11 mouse cellular contexts compared by ENCODE assay signal in genomic region chr6:87384761-87385160, GRCm38 (mm10). TPM values are rescaled to one million over a fixed set of nuclear protein-coding genes. Genes with fewer than 3 reads are reported as not detected.
A peak's percentile ranks its signal among the peaks of the same experiment; 100 is the strongest.
DNase-seq lines count a peak whose midpoint lies in the region; ATAC-seq and TF ChIP-seq lines count a peak whose summit lies in the region.
"Had no signal": no experiment of that assay in that cellular context is flagged by ENCODE, and none has a peak within 500 bp of the region (broad histone marks: within the 10 kb centered on the region; RNA-seq: fewer than 3 reads in every experiment).

No protein-coding gene starts in this region.

- 21% methylated on average over 5 of the region's 6 CpGs for WGBS in heart, postnatal 0 days
- 36% methylated on average over 5 of the region's 6 CpGs for WGBS in heart, embryonic 10.5 days
- WGBS in lung, embryonic 15.5 days: 20% methylated on average over 5 of the region's 6 CpGs
- WGBS in intestine, postnatal 0 days: 54% methylated on average over 6 of the region's 6 CpGs

- H3K27ac ChIP-seq in heart, postnatal 0 days (ENCODE audit: low read depth): no peak overlapping the region
- H3K27ac ChIP-seq in heart, embryonic 10.5 days: no peak overlapping the region
- H3K27ac ChIP-seq in lung, embryonic 15.5 days: no peak overlapping the region
- no peak overlapping the region for H3K27ac ChIP-seq in intestine, postnatal 0 days (ENCODE audit: low read depth, low read length)
- H3K27ac ChIP-seq: embryonic facial prominence, embryonic 12.5 days; layer of hippocampus, adult 2 months had no signal

- H3K4me2 ChIP-seq in heart, postnatal 0 days (ENCODE audit: low read depth, low read length): peak overlapping the region; percentile 49
- H3K4me2 ChIP-seq in lung, embryonic 15.5 days: peak overlapping the region; percentile 49
- H3K4me2 ChIP-seq in intestine, postnatal 0 days (replicated peaks; ENCODE audit: low read depth): peak overlapping the region; percentile 56

- TF ChIP-seq EP300 in heart, postnatal 0 days (IDR thresholded peaks at IDR 0.05; ENCODE audit: low read depth): no peak

- 0 out of 2 replicates have a peak overlapping the region, but pooled peaks have one; percentile 18 for H3K4me3 ChIP-seq in heart, postnatal 0 days (ENCODE audit: low read depth, low read length)
- no peak overlapping the region for H3K4me3 ChIP-seq in heart, embryonic 10.5 days
- peak overlapping the region; percentile 3; the same call in 1 of the 2 replicates for H3K4me3 ChIP-seq in lung, embryonic 15.5 days
- 0 out of 2 replicates have a peak overlapping the region, but pooled peaks have one; percentile 17 for H3K4me3 ChIP-seq in intestine, postnatal 0 days (ENCODE audit: low read depth, low read length)

- H3K4me1 ChIP-seq in heart, postnatal 0 days (ENCODE audit: control insufficient read depth, insufficient read depth): no peaks in the 10 kb centered on the region
- peaks cover 22% of the 10 kb centered on the region for H3K4me1 ChIP-seq in heart, embryonic 10.5 days
- H3K4me1 ChIP-seq in lung, embryonic 15.5 days: peaks cover 11% of the 10 kb centered on the region
- H3K4me1 ChIP-seq in intestine, postnatal 0 days (replicated peaks; ENCODE audit: control insufficient read depth, insufficient read depth, low read length): no peaks in the 10 kb centered on the region; the same call in 1 of the 2 replicates

- no peak for ATAC-seq in heart, postnatal 0 days (ENCODE audit: insufficient read depth, low read depth)
- no peak for ATAC-seq in lung, embryonic 15.5 days (ENCODE audit: borderline replicate concordance, extremely low read depth, low FRiP score, low TSS enrichment)
- ATAC-seq in intestine, postnatal 0 days: no peak

- no peak for DNase-seq in heart, postnatal 0 days (ENCODE audit: low spot score)
- DNase-seq in heart, embryonic 10.5 days (ENCODE audit: low spot score): no peak
- no peak for DNase-seq in lung, adult 18-20 months
- DNase-seq in right cerebral cortex, postnatal 14 days: peak; percentile 19
- no peak for DNase-seq in spleen, postnatal 14 days (ENCODE audit: low spot score in 2 of 2)
- DNase-seq: heart, adult 11 months had no signal

- H3K27me3 ChIP-seq in heart, postnatal 0 days (ENCODE audit: control insufficient read depth, insufficient read depth, low read length): peaks cover 60% of the 10 kb centered on the region
- peaks cover 79% of the 10 kb centered on the region for H3K27me3 ChIP-seq in heart, embryonic 10.5 days (ENCODE audit: insufficient read depth, poor library complexity, severe bottlenecking)
- peaks cover 40% of the 10 kb centered on the region for H3K27me3 ChIP-seq in lung, embryonic 15.5 days
- peaks cover 10% of the 10 kb centered on the region; the same call in 1 of the 2 replicates for H3K27me3 ChIP-seq in intestine, postnatal 0 days (replicated peaks; ENCODE audit: control insufficient read depth, insufficient read depth, low read length)

- no peak overlapping the region for H3K9ac ChIP-seq in heart, postnatal 0 days (replicated peaks; ENCODE audit: low read depth, low read length)
- no peak overlapping the region for H3K9ac ChIP-seq in lung, embryonic 15.5 days
- no peak overlapping the region for H3K9ac ChIP-seq in intestine, postnatal 0 days (ENCODE audit: low read depth, low read length)

- no peak for TF ChIP-seq CTCF in heart, postnatal 0 days (IDR thresholded peaks at IDR 0.05; ENCODE audit: low read depth)
- TF ChIP-seq CTCF in intestine, postnatal 0 days (IDR thresholded peaks at IDR 0.05; ENCODE audit: low read depth): no peak

- H3K9me3 ChIP-seq in heart, postnatal 0 days (replicated peaks; ENCODE audit: control insufficient read depth, low read length): no peaks in the 10 kb centered on the region
- no peaks in the 10 kb centered on the region for H3K9me3 ChIP-seq in heart, embryonic 10.5 days
- no peaks in the 10 kb centered on the region for H3K9me3 ChIP-seq in lung, embryonic 15.5 days
- H3K9me3 ChIP-seq in intestine, postnatal 0 days (ENCODE audit: control insufficient read depth): no peaks in the 10 kb centered on the region
- H3K9me3 ChIP-seq: embryonic facial prominence, embryonic 12.5 days; megakaryocyte, embryonic 14.5 days had no signal

- H3K36me3 ChIP-seq in heart, postnatal 0 days (replicated peaks; ENCODE audit: control insufficient read depth, insufficient read depth, low read length): no peaks in the 10 kb centered on the region
- no peaks in the 10 kb centered on the region for H3K36me3 ChIP-seq in heart, embryonic 10.5 days
- no peaks in the 10 kb centered on the region for H3K36me3 ChIP-seq in lung, embryonic 15.5 days
- no peaks in the 10 kb centered on the region for H3K36me3 ChIP-seq in intestine, postnatal 0 days (ENCODE audit: control insufficient read depth, insufficient read depth)
- H3K36me3 ChIP-seq: embryonic facial prominence, embryonic 12.5 days had no signal

RNA-seq across cellular contexts. Expression of gene Gkn3, which starts 4.0 kb away (rescaled TPM):
- total RNA-seq in heart, postnatal 0 days (2014; rRNA removed; ENCODE audit: low replicate concordance): 1.7 TPM in 1 of 2 replicates, not detected in the other
- 0.68 and 1.3 TPM in 2 replicates for polyA plus RNA-seq in heart, postnatal 0 days (2015; fragmentation: Nextera tagmentation; extraction: Ambion mirVana)
- 0.17 and 0.58 TPM in 2 replicates for polyA plus RNA-seq in heart, embryonic 10.5 days (2016; fragmentation: Nextera tagmentation; extraction: Ambion mirVana)
- 2.9 and 3.1 TPM in 2 replicates for polyA plus RNA-seq in lung, embryonic 15.5 days (2015; fragmentation: Nextera tagmentation; extraction: Ambion mirVana)
- 36.9 and 64.4 TPM in 2 replicates for polyA plus RNA-seq in intestine, postnatal 0 days (2015; fragmentation: Nextera tagmentation; extraction: Ambion mirVana)

RNA-seq across cellular contexts. Expression of gene Gkn2, which starts 11.6 kb away (rescaled TPM):
- not detected in 2 replicates for total RNA-seq in heart, postnatal 0 days (2014; rRNA removed; ENCODE audit: low replicate concordance)
- not detected in 2 replicates for polyA plus RNA-seq in heart, postnatal 0 days (2015; fragmentation: Nextera tagmentation; extraction: Ambion mirVana)
- polyA plus RNA-seq in heart, embryonic 10.5 days (2016; fragmentation: Nextera tagmentation; extraction: Ambion mirVana): not detected in 2 replicates
- polyA plus RNA-seq in lung, embryonic 15.5 days (2015; fragmentation: Nextera tagmentation; extraction: Ambion mirVana): 0.26 TPM in 1 of 2 replicates, not detected in the other
- 7.5 and 59.7 TPM in 2 replicates for polyA plus RNA-seq in intestine, postnatal 0 days (2015; fragmentation: Nextera tagmentation; extraction: Ambion mirVana)
- total RNA-seq: layer of hippocampus, adult 2 months had no signal
- polyA plus RNA-seq: embryonic facial prominence, embryonic 12.5 days had no signal

RNA-seq across cellular contexts. Expression of gene Gkn1, which starts 34.0 kb away (rescaled TPM):
- total RNA-seq in heart, postnatal 0 days (2014; rRNA removed; ENCODE audit: low replicate concordance): not detected in 2 replicates
- not detected in 2 replicates for polyA plus RNA-seq in heart, postnatal 0 days (2015; fragmentation: Nextera tagmentation; extraction: Ambion mirVana)
- not detected in 2 replicates for polyA plus RNA-seq in heart, embryonic 10.5 days (2016; fragmentation: Nextera tagmentation; extraction: Ambion mirVana)
- not detected in 2 replicates for polyA plus RNA-seq in lung, embryonic 15.5 days (2015; fragmentation: Nextera tagmentation; extraction: Ambion mirVana)
- 4.7 and 30.0 TPM in 2 replicates for polyA plus RNA-seq in intestine, postnatal 0 days (2015; fragmentation: Nextera tagmentation; extraction: Ambion mirVana)
- total RNA-seq: layer of hippocampus, adult 2 months had no signal
- polyA plus RNA-seq: embryonic facial prominence, embryonic 12.5 days had no signal

RNA-seq across cellular contexts. Expression of gene Bmp10, which starts 44.0 kb away (rescaled TPM):
- total RNA-seq in heart, postnatal 0 days (2014; rRNA removed; ENCODE audit: low replicate concordance): 30.0 and 106 TPM in 2 replicates
- polyA plus RNA-seq in heart, postnatal 0 days (2015; fragmentation: Nextera tagmentation; extraction: Ambion mirVana): 4.0 and 6.0 TPM in 2 replicates
- polyA plus RNA-seq in heart, embryonic 10.5 days (2016; fragmentation: Nextera tagmentation; extraction: Ambion mirVana): 4.5 and 6.2 TPM in 2 replicates
- polyA plus RNA-seq in lung, embryonic 15.5 days (2015; fragmentation: Nextera tagmentation; extraction: Ambion mirVana): 0.05 TPM in 2 replicates
- not detected in 2 replicates for polyA plus RNA-seq in intestine, postnatal 0 days (2015; fragmentation: Nextera tagmentation; extraction: Ambion mirVana)
- total RNA-seq: layer of hippocampus, adult 2 months had no signal
- polyA plus RNA-seq: embryonic facial prominence, embryonic 12.5 days had no signal

RNA-seq across cellular contexts. Expression of gene Antxr1, which starts 49.1 kb away (rescaled TPM):
- 12.0 and 18.7 TPM in 2 replicates for total RNA-seq in heart, postnatal 0 days (2014; rRNA removed; ENCODE audit: low replicate concordance)
- 2.6 TPM in 2 replicates for polyA plus RNA-seq in heart, postnatal 0 days (2015; fragmentation: Nextera tagmentation; extraction: Ambion mirVana)
- 1.8 and 3.8 TPM in 2 replicates for polyA plus RNA-seq in heart, embryonic 10.5 days (2016; fragmentation: Nextera tagmentation; extraction: Ambion mirVana)
- 12.0 and 13.6 TPM in 2 replicates for polyA plus RNA-seq in lung, embryonic 15.5 days (2015; fragmentation: Nextera tagmentation; extraction: Ambion mirVana)
- polyA plus RNA-seq in intestine, postnatal 0 days (2015; fragmentation: Nextera tagmentation; extraction: Ambion mirVana): 4.9 TPM in 2 replicates
